Mouse (Mus musculus): ENCODE data around the gene Gm29049.
"Not testable (repeated sequence)": the region's sequence is repeated elsewhere in the genome, so short reads cannot be mapped to it uniquely, and the experiment has no call there.

The Gm29049 gene

GRCm38 (mm10) chrY:7997068-7997467 lies at the start of gene Gm29049:
Gene Gm29049, minus strand, starts transcription at chrY:7997168.
- not testable (repeated sequence) for DNase-seq (ENCODE audit: low spot score)

Measured in layer of hippocampus, adult 11-12 months (tissue).